Mouse (Mus musculus) small intestine, adult 2 months (tissue): ENCODE measurements around the gene Cmip. TPM values are rescaled to one million over a fixed set of nuclear protein-coding genes. Genes with fewer than 3 reads are reported as not detected.

Source experiments
- H3K27ac ChIP-seq: fragments of 200-500 bp; 2 replicates; pipeline ENCODE4 v1.5.1; 2012; ENCODE audit warnings: low read depth, low read length, control low read depth, inconsistent platforms; ENCODE audit not compliant: insufficient read depth
- H3K27me3 ChIP-seq: fragments of 200-500 bp; 2 replicates; pipeline ENCODE4 v1.6.1; 2012; ENCODE audit warnings: mild to moderate bottlenecking, moderate library complexity, low read length, inconsistent platforms; ENCODE audit not compliant: control insufficient read depth, insufficient read depth
- H3K36me3 ChIP-seq: fragments of 200-500 bp; 2 replicates; pipeline ENCODE4 v1.6.1; 2012; ENCODE audit warnings: mild to moderate bottlenecking, low read length, control low read depth, inconsistent platforms; ENCODE audit not compliant: control insufficient read depth, insufficient read depth
- H3K4me1 ChIP-seq: fragments of 200-500 bp; 2 replicates; pipeline ENCODE4 v1.6.1; 2012; ENCODE audit warnings: low read length, inconsistent platforms, mixed read lengths; ENCODE audit not compliant: control insufficient read depth, insufficient read depth, insufficient read length
- H3K4me3 ChIP-seq: fragments of 200-500 bp; 2 replicates; pipeline ENCODE4 v1.5.1; 2012; ENCODE audit warnings: low read depth, mild to moderate bottlenecking, control low read depth, inconsistent platforms, low read length, moderate library complexity
- CTCF ChIP-seq: fragments of 200-500 bp; IDR thresholded peaks from 2 replicates; pipeline ENCODE4 v1.5.1; 2012; ENCODE audit warnings: low read depth, mild to moderate bottlenecking, control low read depth, inconsistent platforms, low read length, moderate library complexity, mixed read lengths; ENCODE audit not compliant: insufficient replicate concordance, insufficient read length; ENCODE audit errors: extremely low read depth
- POLR2A ChIP-seq: fragments of 200-500 bp; IDR thresholded peaks from 2 replicates; pipeline ENCODE4 v1.6.1; 2012; ENCODE audit warnings: low read depth, mild to moderate bottlenecking, control low read depth, inconsistent platforms, low read length, moderate library complexity
- WGBS: fragments of 180-500 bp; shearing (Covaris S2); methylation state at CpG from one replicate; pipeline ENCODE4 v1.1.7; 2018; 5-methylcytosine and 5-hydroxymethylcytosine counted together
- polyA plus RNA-seq: library from polyadenylated mRNA; depleted of rRNA; stranded (reverse); fragments of >200 nt; gene quantifications from 2 replicates; pipeline ENCODE4 v1.2.3, GENCODE M21; 2012

The Cmip gene
- polyA plus RNA-seq, 1 experiment = 129 TPM

GRCm38 (mm10) chr8:117332229-117333010 is 75.6 kb downstream of the Cmip start:
- peaks cover 51% of the 10 kb centered on the region for H3K4me1 ChIP-seq

GRCm38 (mm10) chr8:117333619-117334018 is 76.8 kb downstream of the Cmip start:
- 22% methylated on average over 6 of the region's 6 CpGs for WGBS
- peak overlapping the region; percentile 19; the same call in 1 of the 2 replicates for H3K4me3 ChIP-seq
- H3K36me3 ChIP-seq = no peaks in the 10 kb centered on the region
- no peaks in the 10 kb centered on the region for H3K27me3 ChIP-seq
- no peak for TF ChIP-seq CTCF
- no peak for TF ChIP-seq POLR2A
- peaks cover 56% of the 10 kb centered on the region for H3K4me1 ChIP-seq
- peak overlapping the region; percentile 100 for H3K27ac ChIP-seq

More at GRCm38 (mm10) chr8:117332229-117333010, 75.6 kb downstream of the Cmip start:
- Histone ChIP-seq H3K4me3 (no peak overlapping the region), H3K27me3 (no peaks in the 10 kb centered on the region), H3K27ac (peak overlapping the region; percentile 100), H3K36me3 (no peaks in the 10 kb centered on the region)
- no peak for TF ChIP-seq CTCF
- TF ChIP-seq POLR2A = no peak
- 62% methylated on average over 27 of the region's 27 CpGs for WGBS

GRCm38 (mm10) chr8:117334058-117334747 is 77.3 kb downstream of the Cmip start:
- Histone ChIP-seq H3K4me3 (peak overlapping the region; percentile 47), H3K27me3 (no peaks in the 10 kb centered on the region), H3K36me3 (no peaks in the 10 kb centered on the region), H3K27ac (peak overlapping the region; percentile 100), H3K4me1 (peaks cover 58% of the 10 kb centered on the region)
- WGBS = 22% methylated on average over 10 of the region's 10 CpGs
- TF ChIP-seq POLR2A (no peak), CTCF (no peak)

GRCm38 (mm10) chr8:117334748-117335393 is 78.0 kb downstream of the Cmip start:
- Histone ChIP-seq H3K4me3 (peak overlapping the region; percentile 47), H3K36me3 (no peaks in the 10 kb centered on the region), H3K4me1 (peaks cover 60% of the 10 kb centered on the region), H3K27ac (peak overlapping the region; percentile 99), H3K27me3 (no peaks in the 10 kb centered on the region)
- TF ChIP-seq POLR2A = 0 out of 2 replicates have a peak, but pooled peaks have one; percentile 10
- no peak for TF ChIP-seq CTCF
- WGBS = 23% methylated on average over 14 of the region's 14 CpGs

GRCm38 (mm10) chr8:117335423-117335822 is 78.6 kb downstream of the Cmip start:
- peaks cover 64% of the 10 kb centered on the region for H3K4me1 ChIP-seq
- no peaks in the 10 kb centered on the region for H3K36me3 ChIP-seq
- H3K27ac ChIP-seq = peak overlapping the region; percentile 99
- WGBS = 19% methylated on average over 8 of the region's 8 CpGs
- H3K27me3 ChIP-seq = no peaks in the 10 kb centered on the region
- TF ChIP-seq CTCF (no peak), POLR2A (no peak)
- H3K4me3 ChIP-seq = no peak overlapping the region

GRCm38 (mm10) chr8:117337188-117337587 is 80.3 kb downstream of the Cmip start:
- H3K27me3 ChIP-seq = no peaks in the 10 kb centered on the region
- H3K27ac ChIP-seq = peak overlapping the region; percentile 23
- WGBS = 33% methylated on average over 3 of the region's 3 CpGs
- H3K4me3 ChIP-seq = no peak overlapping the region
- peaks cover 66% of the 10 kb centered on the region for H3K4me1 ChIP-seq
- H3K36me3 ChIP-seq = no peaks in the 10 kb centered on the region
- no peak for TF ChIP-seq POLR2A
- TF ChIP-seq CTCF = no peak
